In the genomic region with DNA sequence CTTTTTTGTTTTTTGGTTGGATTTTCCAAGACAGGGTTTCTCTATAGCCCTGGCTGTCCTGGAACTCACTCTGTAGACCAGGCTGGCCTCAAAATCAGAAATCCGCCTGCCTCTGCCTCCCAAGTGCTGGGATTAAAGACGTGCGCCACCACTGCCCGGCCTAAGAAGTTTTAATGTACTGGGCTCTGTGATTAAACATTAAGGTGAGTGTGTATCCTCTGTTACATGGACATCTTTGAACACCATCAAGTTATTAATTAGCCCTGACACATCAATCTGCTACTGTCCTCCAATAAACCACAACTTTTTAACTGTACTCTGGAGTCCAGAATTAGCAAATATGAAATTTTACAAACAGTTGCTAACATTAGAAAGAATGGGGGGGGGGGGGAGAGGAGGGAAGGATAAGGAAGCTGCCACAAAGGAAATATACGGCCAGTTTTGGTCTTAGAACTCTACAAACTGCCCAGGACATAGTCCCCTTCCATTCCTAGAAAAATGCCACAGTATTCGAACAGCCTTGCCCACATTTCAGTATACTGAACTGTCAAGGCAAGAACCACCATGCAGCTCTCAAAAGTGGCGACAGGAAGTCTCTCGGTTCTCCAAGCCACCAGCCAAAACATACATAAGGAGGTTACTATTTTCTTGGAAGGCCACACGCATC, we compare ENCODE assay signal across 9 mouse cellular contexts. TPM values are rescaled to one million over a fixed set of nuclear protein-coding genes. Genes with fewer than 3 reads are reported as not detected.
DNase-seq lines count a peak whose midpoint lies in the region; ATAC-seq and TF ChIP-seq lines count a peak whose summit lies in the region.
"Had no signal": no experiment of that assay in that cellular context is flagged by ENCODE, and none has a peak within 500 bp of the region (broad histone marks: within the 10 kb centered on the region; RNA-seq: fewer than 3 reads in every experiment).

No protein-coding gene starts in this region.

- H3K27ac ChIP-seq in heart, embryonic 12.5 days (ENCODE audit: poor library complexity, severe bottlenecking) = no peak overlapping the region; the same call in 1 of the 2 replicates
- H3K27ac ChIP-seq in CH12.LX (ENCODE audit: insufficient read depth, low read depth) = peak overlapping the region; percentile 37; the same call in 1 of the 2 replicates
- H3K27ac ChIP-seq in embryonic facial prominence, embryonic 15.5 days (replicated peaks) = no peak overlapping the region
- peak overlapping the region; percentile 86 for H3K27ac ChIP-seq in liver, embryonic 11.5 days (ENCODE audit: low read depth, low read length)

- peak overlapping the region; percentile 81 for H3K4me2 ChIP-seq in heart, embryonic 12.5 days
- peak overlapping the region; percentile 51 for H3K4me2 ChIP-seq in CH12.LX (ENCODE audit: insufficient read depth, low read depth, poor library complexity, severe bottlenecking)
- peak overlapping the region; percentile 76 for H3K4me2 ChIP-seq in embryonic facial prominence, embryonic 15.5 days (replicated peaks)
- H3K4me2 ChIP-seq in liver, embryonic 11.5 days = peak overlapping the region; percentile 79

- no peak for TF ChIP-seq RAD21 in CH12.LX (IDR thresholded peaks at IDR 0.05; ENCODE audit: low read depth, low read length)

- peak overlapping the region; percentile 90; the same call in 1 of the 2 replicates for H3K9ac ChIP-seq in heart, embryonic 12.5 days
- peak overlapping the region; percentile 23 for H3K9ac ChIP-seq in CH12.LX (ENCODE audit: insufficient read depth, low read depth)
- H3K9ac ChIP-seq in embryonic facial prominence, embryonic 15.5 days = no peak overlapping the region
- H3K9ac ChIP-seq in liver, embryonic 11.5 days (ENCODE audit: low read depth, low read length) = peak overlapping the region; percentile 90

- DNase-seq in heart, postnatal 14 days = no peak
- DNase-seq in CH12.LX (ENCODE audit: extremely low read depth) = no peak
- DNase-seq in liver, embryonic 11.5 days (ENCODE audit: low spot score) = no peak
- DNase-seq in left cerebral cortex, adult 8-10 months (ENCODE audit: low spot score in 2 of 2) = no peak
- no peak for DNase-seq in embryo, embryonic 11 days

- TF ChIP-seq EP300 in CH12.LX (IDR thresholded peaks at IDR 0.05; ENCODE audit: low read length) = no peak

- in situ Hi-C loops in CH12.LX (cut with MboI; ENCODE audit: low pct_ligation_motif_present, low pct_unique_long_range_greater_than_20kb, low sequenced_read_pairs) = no loop called here

- ATAC-seq in heart, embryonic 12.5 days (ENCODE audit: insufficient number of reproducible peaks, low FRiP score) = no peak
- ATAC-seq in embryonic facial prominence, embryonic 15.5 days (ENCODE audit: insufficient number of reproducible peaks, low FRiP score, low TSS enrichment, low read depth) = no peak
- ATAC-seq in liver, embryonic 11.5 days (replicated peaks; ENCODE audit: low FRiP score) = no peak
- ATAC-seq in megakaryocyte progenitor cell, adult 5-6 weeks (replicated peaks; ENCODE audit: poor library complexity) = no peak

- TF ChIP-seq POLR2A in CH12.LX (IDR thresholded peaks at IDR 0.05; ENCODE audit: low read depth, low read length) = no peak

- WGBS in heart, embryonic 12.5 days = 65% methylated on average over 9 of the region's 9 CpGs
- WGBS in embryonic facial prominence, embryonic 15.5 days = 62% methylated on average over 9 of the region's 9 CpGs
- WGBS in liver, embryonic 11.5 days = 48% methylated on average over 9 of the region's 9 CpGs

- no peaks in the 10 kb centered on the region for H3K36me3 ChIP-seq in heart, embryonic 12.5 days
- peaks cover 0 to 2% of the 10 kb centered on the region in 2 experiments for H3K36me3 ChIP-seq in CH12.LX (replicated peaks in 1 of 2; ENCODE audit: control insufficient read depth in 1 of 2, insufficient read depth in 1 of 2, low read length in 1 of 2)
- H3K36me3 ChIP-seq in embryonic facial prominence, embryonic 15.5 days = no peaks in the 10 kb centered on the region
- H3K36me3 ChIP-seq in liver, embryonic 11.5 days (ENCODE audit: control insufficient read depth, insufficient read depth, low read length) = no peaks in the 10 kb centered on the region

- no peaks in the 10 kb centered on the region for H3K9me3 ChIP-seq in heart, embryonic 12.5 days (replicated peaks)
- H3K9me3 ChIP-seq in CH12.LX (replicated peaks; ENCODE audit: low read length) = peaks cover 17% of the 10 kb centered on the region
- H3K9me3 ChIP-seq in embryonic facial prominence, embryonic 15.5 days (replicated peaks) = no peaks in the 10 kb centered on the region
- no peaks in the 10 kb centered on the region for H3K9me3 ChIP-seq in liver, embryonic 11.5 days (ENCODE audit: control insufficient read depth, low read length)

- H3K4me1 ChIP-seq in heart, embryonic 12.5 days (replicated peaks) = peaks cover 4% of the 10 kb centered on the region
- H3K4me1 ChIP-seq in CH12.LX (ENCODE audit: control insufficient read depth in 1 of 2, insufficient read depth in 2 of 2) = peaks cover 0 to 10% of the 10 kb centered on the region in 2 experiments; a peak in 1 of 4 replicates
- H3K4me1 ChIP-seq in embryonic facial prominence, embryonic 15.5 days = 0 out of 2 replicates have a peak, but pooled peaks cover 4% of the 10 kb centered on the region
- peaks cover 15% of the 10 kb centered on the region for H3K4me1 ChIP-seq in liver, embryonic 11.5 days (replicated peaks; ENCODE audit: control insufficient read depth, insufficient read depth, low read length)

- peaks cover 30% of the 10 kb centered on the region for H3K79me2 ChIP-seq in CH12.LX (replicated peaks; ENCODE audit: control insufficient read depth, extremely low read depth, insufficient read depth, poor library complexity, severe bottlenecking)

- dilution Hi-C loops in CH12.LX (cut with MboI; ENCODE audit: extremely low pct_ligation_motif_present, extremely low pct_unique_long_range_greater_than_20kb, low sequenced_read_pairs) = no loop called here

- H3K4me3 ChIP-seq in heart, embryonic 12.5 days = peak overlapping the region; percentile 98
- H3K4me3 ChIP-seq in CH12.LX (replicated peaks in 1 of 3; ENCODE audit: low read depth in 2 of 3, low read length in 2 of 3, poor library complexity in 1 of 3) = peak overlapping the region in 2 of 3 experiments; percentile 63 to 83
- peak overlapping the region; percentile 91 for H3K4me3 ChIP-seq in embryonic facial prominence, embryonic 15.5 days (replicated peaks)
- peak overlapping the region; percentile 93 for H3K4me3 ChIP-seq in liver, embryonic 11.5 days (ENCODE audit: low read depth, low read length)

- no peaks in the 10 kb centered on the region for H3K27me3 ChIP-seq in heart, embryonic 12.5 days (replicated peaks)
- H3K27me3 ChIP-seq in CH12.LX (replicated peaks) = no peaks in the 10 kb centered on the region
- H3K27me3 ChIP-seq in embryonic facial prominence, embryonic 15.5 days = no peaks in the 10 kb centered on the region
- H3K27me3 ChIP-seq in liver, embryonic 11.5 days (replicated peaks; ENCODE audit: control insufficient read depth, insufficient read depth, low read length) = no peaks in the 10 kb centered on the region

- no peak for TF ChIP-seq CTCF in CH12.LX (conservative IDR thresholded peaks at IDR 0.05 in 1 of 2, IDR thresholded peaks at IDR 0.05 in 1 of 2; ENCODE audit: low read depth in 2 of 2, low read length in 2 of 2)

- intact Hi-C loops in heart, postnatal 14 days (cut with DNase I) = loop anchor here (1.0 to 5.0 kb wide), 3 partner anchors 50 to 122 kb away; a partner anchor contains a TSS

RNA-seq across cellular contexts. Expression of a gene that starts 1.4 kb away (rescaled TPM):
- polyA plus RNA-seq in heart, embryonic 12.5 days (2016; fragmentation: Nextera tagmentation; extraction: Ambion mirVana) = 6.7 and 6.8 TPM in 2 replicates
- total RNA-seq in heart, postnatal 14 days (2021) = 1 to 10 TPM; 5.0 to 6.5 TPM
- total RNA-seq in CH12.LX (2012; rRNA removed) (14.8 and 16.5 TPM in 2 replicates), CH12.LX (2014; rRNA removed) (1.2 and 1.5 TPM in 2 replicates)
- 3.0 TPM in 2 replicates for polyA plus RNA-seq in CH12.LX (2012; ENCODE audit: insufficient read length, low read depth)
- 12.5 and 15.3 TPM in 2 replicates for polyA plus RNA-seq in embryonic facial prominence, embryonic 15.5 days (2015; fragmentation: Nextera tagmentation; extraction: Ambion mirVana)
- 27.5 and 29.7 TPM in 2 replicates for polyA plus RNA-seq in liver, embryonic 11.5 days (2014; fragmentation: Nextera tagmentation; extraction: Ambion mirVana)
- total RNA-seq in left cerebral cortex, adult 8-10 months (2022) = 10 to 100 TPM; 13.8 to 14.4 (median 14.3) TPM
- total RNA-seq in megakaryocyte progenitor cell, adult 5-6 weeks (2015) = 26.3 and 27.5 TPM in 2 replicates
- 18.3 and 18.9 TPM in 2 replicates for total RNA-seq in megakaryocyte progenitor cell, adult 5-6 weeks (2017)

RNA-seq across cellular contexts. Expression of a gene that starts 20.8 kb away (rescaled TPM):
- 13.0 and 14.6 TPM in 2 replicates for polyA plus RNA-seq in heart, embryonic 12.5 days (2016; fragmentation: Nextera tagmentation; extraction: Ambion mirVana)
- total RNA-seq in heart, postnatal 14 days (2021) = 1 to 10 TPM; 8.0 to 8.3 TPM
- total RNA-seq in CH12.LX (2012; rRNA removed) (27.2 and 35.5 TPM in 2 replicates), CH12.LX (2014; rRNA removed) (15.0 and 15.7 TPM in 2 replicates)
- 27.6 and 33.3 TPM in 2 replicates for polyA plus RNA-seq in CH12.LX (2012; ENCODE audit: insufficient read length, low read depth)
- polyA plus RNA-seq in embryonic facial prominence, embryonic 15.5 days (2015; fragmentation: Nextera tagmentation; extraction: Ambion mirVana) = 14.3 and 14.9 TPM in 2 replicates
- 14.4 and 14.8 TPM in 2 replicates for polyA plus RNA-seq in liver, embryonic 11.5 days (2014; fragmentation: Nextera tagmentation; extraction: Ambion mirVana)
- total RNA-seq in left cerebral cortex, adult 8-10 months (2022) = 10 to 100 TPM; 17.8 to 20.8 (median 20.4) TPM
- total RNA-seq in megakaryocyte progenitor cell, adult 5-6 weeks (2015) = 14.7 and 15.6 TPM in 2 replicates
- 9.8 and 10.6 TPM in 2 replicates for total RNA-seq in megakaryocyte progenitor cell, adult 5-6 weeks (2017)

RNA-seq across cellular contexts. Expression of a gene that starts 22.3 kb away (rescaled TPM):
- polyA plus RNA-seq in heart, embryonic 12.5 days (2016; fragmentation: Nextera tagmentation; extraction: Ambion mirVana) = 0.10 and 0.12 TPM in 2 replicates
- total RNA-seq in heart, postnatal 14 days (2021) = not detected
- total RNA-seq in CH12.LX (2012; rRNA removed) = 0.08 TPM in 1 of 2 replicates, not detected in the other
- total RNA-seq in CH12.LX (2014; rRNA removed) = not detected in 2 replicates
- 0.22 and 0.36 TPM in 2 replicates for polyA plus RNA-seq in CH12.LX (2012; ENCODE audit: insufficient read length, low read depth)
- 0.39 and 0.51 TPM in 2 replicates for polyA plus RNA-seq in embryonic facial prominence, embryonic 15.5 days (2015; fragmentation: Nextera tagmentation; extraction: Ambion mirVana)
- 0.13 and 0.15 TPM in 2 replicates for polyA plus RNA-seq in liver, embryonic 11.5 days (2014; fragmentation: Nextera tagmentation; extraction: Ambion mirVana)
- not detected for total RNA-seq in left cerebral cortex, adult 8-10 months (2022)
- total RNA-seq in megakaryocyte progenitor cell, adult 5-6 weeks (2015) = not detected in 2 replicates
- total RNA-seq in megakaryocyte progenitor cell, adult 5-6 weeks (2017) = not detected in 2 replicates
- total RNA-seq: gastrocnemius, postnatal 10 days had no signal

RNA-seq across cellular contexts. Expression of a gene that starts 38.6 kb away (rescaled TPM):
- polyA plus RNA-seq in heart, embryonic 12.5 days (2016; fragmentation: Nextera tagmentation; extraction: Ambion mirVana) = 20.0 and 22.0 TPM in 2 replicates
- 10 to 100 TPM; 12.6 to 12.7 TPM for total RNA-seq in heart, postnatal 14 days (2021)
- total RNA-seq in CH12.LX (2012; rRNA removed) (69.1 and 80.0 TPM in 2 replicates), CH12.LX (2014; rRNA removed) (54.4 and 54.9 TPM in 2 replicates)
- polyA plus RNA-seq in CH12.LX (2012; ENCODE audit: insufficient read length, low read depth) = 107 and 135 TPM in 2 replicates
- polyA plus RNA-seq in embryonic facial prominence, embryonic 15.5 days (2015; fragmentation: Nextera tagmentation; extraction: Ambion mirVana) = 35.2 and 38.4 TPM in 2 replicates
- polyA plus RNA-seq in liver, embryonic 11.5 days (2014; fragmentation: Nextera tagmentation; extraction: Ambion mirVana) = 43.4 and 44.9 TPM in 2 replicates
- total RNA-seq in left cerebral cortex, adult 8-10 months (2022) = 10 to 100 TPM; 28.0 to 40.9 (median 34.6) TPM
- 21.1 and 27.4 TPM in 2 replicates for total RNA-seq in megakaryocyte progenitor cell, adult 5-6 weeks (2015)
- total RNA-seq in megakaryocyte progenitor cell, adult 5-6 weeks (2017) = 20.3 and 27.2 TPM in 2 replicates

RNA-seq across cellular contexts. Expression of a gene that starts 40.7 kb away (rescaled TPM):
- 199 and 203 TPM in 2 replicates for polyA plus RNA-seq in heart, embryonic 12.5 days (2016; fragmentation: Nextera tagmentation; extraction: Ambion mirVana)
- 100 to 1,000 TPM; 162 to 164 TPM for total RNA-seq in heart, postnatal 14 days (2021)
- 0.08 TPM in 1 of 2 replicates, not detected in the other for total RNA-seq in CH12.LX (2012; rRNA removed)
- total RNA-seq in CH12.LX (2014; rRNA removed) = 0.08 TPM in 1 of 2 replicates, not detected in the other
- polyA plus RNA-seq in CH12.LX (2012; ENCODE audit: insufficient read length, low read depth) = 0.19 and 0.26 TPM in 2 replicates
- polyA plus RNA-seq in embryonic facial prominence, embryonic 15.5 days (2015; fragmentation: Nextera tagmentation; extraction: Ambion mirVana) = 18.9 and 28.4 TPM in 2 replicates
- polyA plus RNA-seq in liver, embryonic 11.5 days (2014; fragmentation: Nextera tagmentation; extraction: Ambion mirVana) = 1.8 and 4.5 TPM in 2 replicates
- total RNA-seq in left cerebral cortex, adult 8-10 months (2022) = 1 to 10 TPM in 3 of 4 experiments, under 1 TPM in 1; 0.75 to 3.4 (median 1.8) TPM
- total RNA-seq in megakaryocyte progenitor cell, adult 5-6 weeks (2015) = 0.05 and 0.07 TPM in 2 replicates
- total RNA-seq in megakaryocyte progenitor cell, adult 5-6 weeks (2017) = not detected in 2 replicates

Comparison
In these comparisons a context has a peak if more than half of its experiments do, and no peak if none do; other contexts are left out.
1. H3K27ac ChIP-seq: peak in CH12.LX (single experiment) and liver, embryonic 11.5 days (single experiment); none in heart, embryonic 12.5 days (single experiment) and embryonic facial prominence, embryonic 15.5 days (single experiment).
2. Peak in every context shown above with its lines, with median percentiles within 50 percentile points of each other: H3K4me2 ChIP-seq and H3K4me3 ChIP-seq.